Mouse (Mus musculus): Measurements from ENCODE around the gene Slc8a1.

The Slc8a1 gene

DNA sequence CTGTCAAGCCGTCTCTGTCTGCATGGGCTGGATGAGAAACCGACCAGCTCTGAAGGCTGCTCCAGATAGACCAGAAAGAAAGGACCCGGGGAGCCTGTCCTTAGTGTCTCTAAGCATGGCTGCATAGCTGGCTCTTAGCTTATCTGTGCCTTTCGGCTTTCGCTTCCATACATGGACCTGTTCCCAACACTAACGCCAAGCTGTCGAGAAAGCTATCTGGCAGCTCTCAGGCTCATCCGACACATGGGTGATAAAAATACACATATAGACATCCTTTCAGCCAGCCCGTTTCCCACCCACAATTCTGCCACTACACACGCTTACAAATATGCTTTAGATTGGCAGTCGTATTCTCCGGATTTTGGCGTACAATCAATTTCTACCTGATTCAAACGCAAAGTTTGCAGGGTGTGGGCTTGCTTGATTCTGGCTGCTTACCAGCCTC, at the start of gene Slc8a1:
Slc8a1 (minus strand) TSS at position 67 of the 445 bp plus-strand sequence.
- no peak for DNase-seq

DNA sequence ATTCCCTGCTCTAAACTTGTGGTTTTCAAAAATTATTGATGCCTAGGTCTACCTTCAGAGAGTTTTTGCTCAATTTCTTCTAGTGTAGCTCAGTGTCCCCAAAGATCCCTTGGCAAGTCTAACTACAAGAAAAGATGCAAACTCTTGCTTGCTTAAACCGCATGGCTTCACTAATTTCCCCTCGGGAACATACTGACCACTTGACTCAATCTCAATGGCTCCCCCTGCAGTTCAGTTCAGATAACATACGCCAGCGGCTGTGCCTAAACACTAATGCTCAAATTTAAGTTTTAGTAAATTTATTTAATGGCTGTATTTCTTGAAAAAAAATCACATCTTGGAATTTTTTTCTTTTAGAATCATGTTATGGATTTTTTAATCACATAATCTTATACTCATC, 49.2 kb upstream of the Slc8a1 start:
- DNase-seq: peak; percentile 15

DNA sequence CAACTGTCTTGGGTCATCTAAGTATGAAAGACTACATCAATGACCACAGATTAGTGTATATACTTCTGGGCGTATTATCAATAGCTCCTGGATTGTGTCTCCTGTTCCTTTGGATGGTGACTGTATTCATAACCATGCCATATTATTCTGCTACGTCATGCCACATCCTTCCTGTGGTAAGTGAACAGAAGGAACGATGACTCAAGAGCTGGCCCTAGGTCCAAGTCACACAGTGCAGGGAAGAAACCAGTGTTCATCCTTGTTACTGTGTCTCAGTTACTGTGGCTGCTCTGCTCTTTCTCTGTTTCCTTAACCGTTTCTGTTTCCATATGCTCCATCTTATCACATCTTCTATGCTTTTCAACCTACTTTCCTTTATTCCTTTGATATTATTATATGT, 44.1 kb upstream of the Slc8a1 start:
- no peak for DNase-seq

DNA sequence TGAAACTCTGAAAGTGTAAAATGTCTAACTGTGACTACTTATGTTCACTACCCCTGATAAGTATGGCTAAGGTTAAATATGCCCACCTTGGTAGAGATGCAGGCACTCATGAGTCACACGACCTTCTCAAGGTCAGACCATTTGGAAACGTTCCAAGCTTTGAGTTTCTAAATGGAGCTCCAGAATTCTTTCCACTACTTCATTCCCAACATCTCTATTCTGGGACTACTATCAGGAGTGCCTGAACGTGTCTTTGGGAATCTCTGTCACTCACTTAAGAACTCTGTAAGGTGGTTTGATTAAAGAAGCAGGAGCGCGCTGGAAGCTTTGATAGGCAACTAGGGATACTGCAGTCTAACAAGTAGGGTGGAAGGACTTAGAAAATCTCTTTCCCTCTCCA, 43.3 kb upstream of the Slc8a1 start:
- DNase-seq: no peak

DNA sequence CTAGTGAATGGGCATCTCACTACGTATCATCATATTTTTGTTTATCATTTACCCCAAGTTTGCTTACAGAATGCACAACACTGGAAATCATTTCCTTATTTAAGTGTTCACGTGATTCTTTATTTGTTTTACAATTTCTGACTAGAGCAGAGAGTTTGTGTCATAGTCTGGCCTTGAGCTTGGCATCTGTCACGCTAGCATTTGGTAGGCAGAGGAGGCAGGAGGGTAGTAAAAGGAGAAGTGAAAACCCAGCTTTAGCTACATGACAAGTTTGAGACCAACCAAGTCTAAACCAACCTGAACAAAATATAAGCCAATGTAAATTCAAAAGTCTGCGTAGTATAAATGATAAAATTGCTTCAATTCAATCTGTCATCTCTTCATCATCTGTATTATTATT, 41.7 kb upstream of the Slc8a1 start:
- DNase-seq: no peak

DNA sequence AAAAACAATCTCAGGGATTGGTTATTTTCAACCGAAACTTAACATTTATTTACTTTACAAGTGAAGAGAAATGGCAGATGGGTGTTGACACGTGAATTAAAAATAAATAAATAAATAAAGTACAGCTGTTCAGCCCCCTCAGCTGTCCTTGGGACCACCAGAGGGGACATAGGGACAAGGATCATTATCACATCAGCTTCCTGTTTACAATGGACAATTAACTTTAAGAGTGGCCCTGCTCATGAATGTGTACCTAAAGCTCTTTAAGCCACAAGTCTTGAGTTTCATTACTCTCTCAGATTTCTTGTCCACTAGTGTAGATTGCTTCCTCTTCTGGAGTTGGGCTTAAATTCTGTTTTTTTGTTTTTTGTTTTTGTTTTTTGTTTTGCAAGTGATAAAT, 12.5 kb upstream of the Slc8a1 start:
- no peak for DNase-seq

DNA sequence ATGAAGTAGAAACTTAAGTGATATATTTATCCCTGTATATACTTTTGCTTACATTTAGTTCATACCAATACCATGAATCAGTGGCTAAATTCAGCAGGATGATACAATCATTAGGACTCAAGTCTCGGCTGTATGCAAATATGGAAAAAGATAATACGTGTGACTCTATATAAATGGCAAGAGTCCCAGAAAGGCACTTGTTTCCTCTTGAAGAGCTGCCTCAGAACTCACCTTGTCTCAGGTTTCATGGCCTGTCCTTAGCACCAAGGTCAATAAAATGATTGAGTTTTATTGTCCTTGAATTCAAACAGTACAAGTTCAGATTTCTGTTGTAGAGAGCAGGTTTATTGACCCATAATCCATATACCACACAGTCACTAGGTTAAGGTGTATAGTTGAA, 4.9 kb upstream of the Slc8a1 start:
- no peak for DNase-seq

DNA sequence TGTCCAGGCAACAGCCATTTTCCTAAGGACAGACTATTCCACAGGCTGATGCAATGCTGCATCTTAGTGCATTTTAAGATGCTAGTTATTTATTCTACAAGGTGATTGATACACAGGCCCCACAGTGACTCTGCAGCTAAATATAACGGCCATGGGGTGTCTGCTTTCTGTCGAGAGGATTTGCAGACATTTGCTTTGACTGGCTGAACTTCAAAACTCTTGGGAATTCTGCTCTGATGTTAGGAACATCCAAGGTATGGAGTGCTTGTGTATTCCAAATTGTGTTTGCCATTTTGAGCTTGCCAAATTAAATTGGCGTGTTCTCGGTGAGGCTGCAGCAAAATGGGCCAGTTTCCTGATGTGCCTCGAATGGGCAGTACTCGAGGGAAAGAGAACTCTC, 2.4 kb upstream of the Slc8a1 start:
- DNase-seq: no peak

DNA sequence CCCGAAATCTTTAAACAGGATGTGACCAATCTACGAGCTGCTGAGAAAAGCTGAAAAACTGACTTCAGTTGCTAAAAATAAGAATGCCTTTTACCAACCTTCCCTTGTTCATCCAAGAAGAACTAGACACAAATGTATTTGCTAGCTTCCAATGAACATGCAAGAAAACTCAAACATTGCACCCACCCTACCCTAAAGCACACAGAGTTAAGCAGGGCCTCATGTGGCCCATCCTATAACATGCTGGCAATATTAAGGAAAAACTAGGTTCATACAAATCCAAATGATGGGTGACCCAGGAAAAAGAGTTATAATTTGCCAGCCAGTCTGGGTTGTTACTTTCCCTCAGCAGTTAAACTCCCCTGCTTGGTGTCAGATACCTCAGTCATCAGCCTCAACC, 398 bp downstream of the Slc8a1 start:
- no peak for DNase-seq

DNA sequence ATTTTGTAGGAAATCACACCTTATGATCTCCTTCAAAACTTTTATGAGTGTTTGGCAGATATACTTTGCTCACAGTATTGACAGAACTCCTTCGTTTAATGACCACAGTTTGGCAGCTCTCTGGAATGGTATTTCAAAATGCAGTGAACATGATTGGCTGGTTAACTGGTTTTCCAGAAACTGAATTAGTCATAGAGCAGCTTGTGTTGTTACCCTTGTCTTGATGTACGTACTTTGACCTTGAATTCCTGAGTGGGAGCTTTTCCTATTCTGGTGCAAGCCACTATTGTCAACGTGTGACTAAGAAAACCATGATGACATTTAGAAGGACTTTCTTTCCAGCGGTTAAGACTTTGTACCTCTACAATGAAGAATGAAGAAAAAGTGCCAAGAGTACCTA, 868 bp downstream of the Slc8a1 start:
- no peak for DNase-seq

DNA sequence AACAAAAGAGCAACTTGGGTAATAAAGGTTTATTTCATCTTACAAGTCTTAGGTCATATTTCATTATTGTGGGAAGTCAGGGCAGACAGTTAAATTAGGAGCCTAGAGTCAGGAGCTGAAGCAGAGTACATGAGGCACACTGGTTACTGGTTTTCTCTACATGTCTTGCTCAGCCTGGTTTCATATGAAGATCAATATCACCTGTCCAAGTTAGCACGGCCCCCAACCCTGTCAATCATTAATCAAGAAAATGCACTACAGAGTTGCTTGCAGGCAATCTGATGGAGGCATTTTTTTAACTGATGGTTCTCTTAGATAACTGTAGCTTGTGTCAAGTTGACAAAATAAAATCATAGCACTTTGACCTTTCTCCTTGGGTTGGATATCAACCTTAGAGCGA, 2.6 kb downstream of the Slc8a1 start:
- no peak for DNase-seq

DNA sequence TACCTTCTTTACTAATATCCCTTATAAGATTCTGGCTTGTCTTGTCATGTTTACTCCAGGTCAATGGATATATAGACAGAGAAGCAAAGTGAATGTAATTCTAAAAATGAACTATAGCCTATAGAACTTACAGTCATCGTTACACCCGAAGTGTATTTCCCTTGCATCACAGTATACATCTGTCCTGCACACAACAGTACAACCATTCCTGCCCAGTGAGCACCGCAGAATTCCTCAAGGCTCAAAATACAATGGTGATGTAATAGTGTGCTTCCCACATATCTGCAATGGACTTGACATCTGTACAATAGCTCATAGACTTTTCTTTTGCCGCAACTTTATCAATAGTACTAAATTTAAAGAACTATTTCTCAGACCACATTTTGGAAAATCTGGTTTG, 8.3 kb downstream of the Slc8a1 start:
- DNase-seq: no peak

DNA sequence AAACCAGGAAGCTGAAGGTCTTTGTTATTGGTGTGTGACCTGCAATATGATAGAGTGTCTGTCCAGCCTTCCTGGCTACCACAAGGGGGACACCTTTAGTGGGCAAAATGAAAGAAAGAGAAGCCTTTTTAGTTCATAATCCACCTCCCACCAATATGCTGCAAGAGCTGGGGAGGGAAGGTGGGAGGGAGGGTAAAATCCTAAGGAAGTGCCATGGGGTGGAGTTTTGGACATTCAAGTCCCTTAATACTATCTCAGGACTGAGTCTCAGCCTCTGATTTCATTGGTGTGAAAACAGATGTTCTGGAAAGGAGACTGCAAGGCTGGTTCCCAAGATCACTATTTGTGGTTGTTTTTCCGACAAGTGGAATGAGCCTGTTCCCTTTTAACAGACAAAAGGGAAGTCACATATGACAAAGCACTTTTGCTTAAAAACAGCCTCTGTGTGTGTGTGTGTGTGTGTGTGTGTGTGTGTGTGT, 25.9 kb downstream of the Slc8a1 start:
- no peak for DNase-seq

DNA sequence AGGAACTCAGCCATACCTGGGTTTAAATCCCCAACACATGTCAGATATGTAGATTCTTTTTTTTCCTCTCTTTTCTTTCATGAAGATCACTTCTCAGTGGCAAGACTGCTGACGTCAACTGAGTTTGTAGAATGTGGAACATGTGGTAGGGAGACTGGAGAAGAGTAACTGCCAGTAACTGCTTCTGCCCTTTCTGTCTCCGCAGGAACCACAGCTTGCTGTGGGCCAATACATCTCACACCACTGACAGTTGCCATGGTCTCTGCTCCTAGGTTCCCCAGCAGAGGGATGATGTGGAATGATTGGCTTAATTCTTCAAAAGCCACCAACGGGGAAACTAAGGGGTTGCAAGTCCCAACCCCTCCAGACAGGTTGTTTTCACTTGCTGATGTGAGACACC, 33.4 kb downstream of the Slc8a1 start:
- no peak for DNase-seq

DNA sequence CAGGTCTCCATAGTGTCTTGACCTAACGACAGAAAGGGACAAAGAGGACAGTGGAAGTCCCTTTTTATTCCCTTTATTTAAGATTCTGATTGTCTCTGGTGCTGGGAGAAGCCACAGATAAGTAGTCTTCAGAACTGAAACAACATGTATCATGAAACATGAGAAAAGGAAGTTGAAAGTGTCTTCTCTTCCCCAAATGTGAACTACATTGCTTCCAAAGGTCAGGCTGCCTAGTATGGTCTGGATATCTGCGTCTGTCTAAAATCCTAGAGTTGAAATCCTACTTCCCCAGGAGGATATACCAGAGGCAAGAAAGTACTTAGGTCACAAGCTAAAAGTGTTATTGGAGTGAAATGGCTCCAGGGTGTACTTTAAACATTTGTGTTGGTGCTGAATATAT, 34.9 kb downstream of the Slc8a1 start:
- no peak for DNase-seq

DNA sequence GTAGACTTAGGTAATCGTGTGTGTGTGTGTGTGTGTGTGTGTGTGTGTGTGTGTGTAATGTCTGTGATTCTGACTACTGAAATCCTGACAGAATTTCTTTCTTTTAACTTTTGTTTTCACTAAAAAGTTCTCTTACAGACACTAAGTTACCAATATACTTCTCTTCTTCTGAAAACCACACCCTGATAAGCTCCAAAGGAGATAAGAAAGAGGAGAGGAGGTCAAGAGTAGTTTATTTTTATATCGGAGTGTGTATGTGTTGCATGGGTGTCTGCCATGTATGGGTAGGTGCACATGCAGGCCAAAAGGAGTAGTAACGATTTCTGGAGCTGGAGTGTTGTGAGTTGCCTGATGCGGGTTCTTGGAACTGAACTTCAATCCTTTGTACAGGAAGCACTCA, 36.5 kb downstream of the Slc8a1 start:
- DNase-seq: no peak

DNA sequence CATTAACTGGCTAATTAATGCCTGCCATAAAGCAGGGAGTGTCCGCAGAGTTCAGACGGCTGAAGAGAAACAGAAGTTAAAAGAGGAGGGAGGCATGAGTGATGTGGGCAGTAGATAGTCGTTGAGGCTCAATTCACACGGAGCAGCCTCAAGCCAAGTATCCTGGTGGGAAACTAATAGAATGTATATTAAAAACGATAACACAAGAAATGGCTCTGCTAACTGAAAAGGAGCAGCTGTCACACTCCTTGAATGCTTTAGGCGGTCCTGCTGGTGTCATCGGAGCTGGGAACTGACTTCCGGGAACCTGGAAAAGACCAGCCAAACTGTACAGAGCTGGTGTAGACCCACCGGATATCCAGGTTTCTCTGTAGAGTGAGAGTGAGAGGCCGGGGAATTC, 39.4 kb downstream of the Slc8a1 start:
- DNase-seq: no peak

DNA sequence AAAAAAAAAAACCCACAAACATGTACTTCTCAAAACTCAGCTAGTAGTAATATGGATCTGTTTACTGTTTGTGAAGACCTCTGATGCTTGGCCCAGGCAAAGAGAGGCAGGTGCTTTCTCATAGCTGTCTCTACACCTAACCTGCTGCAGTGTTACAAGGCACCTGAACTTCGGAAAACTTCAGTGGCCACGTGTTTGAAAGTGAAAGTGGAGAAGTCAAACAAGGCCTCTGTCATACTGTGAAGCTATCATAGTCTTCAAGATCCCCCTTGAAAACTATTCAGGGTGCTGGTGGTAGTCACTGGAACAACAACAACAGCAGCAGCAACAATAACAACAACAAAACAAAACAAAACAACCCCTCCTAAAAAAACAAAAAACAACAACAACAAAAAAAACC, 40.5 kb downstream of the Slc8a1 start:
- DNase-seq: no peak

DNA sequence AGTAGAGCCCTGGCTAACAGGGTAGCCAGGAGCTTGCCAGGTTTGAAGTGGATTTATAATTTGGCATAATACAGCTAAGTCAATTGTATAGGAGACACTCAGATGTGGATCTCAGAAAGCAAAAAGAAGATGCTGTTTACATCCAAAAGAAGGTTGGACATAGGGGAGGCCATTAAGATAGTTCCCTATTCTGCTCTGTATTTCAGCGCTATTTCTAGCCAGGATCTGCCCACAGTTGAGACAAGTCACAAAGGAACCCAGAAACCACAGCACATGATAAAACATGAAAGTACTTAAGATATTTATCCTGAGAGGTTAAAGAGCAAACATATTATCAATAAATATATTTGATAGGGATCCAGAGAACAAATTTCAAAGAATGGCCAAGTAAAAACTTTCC, 43.2 kb downstream of the Slc8a1 start:
- DNase-seq: no peak

DNA sequence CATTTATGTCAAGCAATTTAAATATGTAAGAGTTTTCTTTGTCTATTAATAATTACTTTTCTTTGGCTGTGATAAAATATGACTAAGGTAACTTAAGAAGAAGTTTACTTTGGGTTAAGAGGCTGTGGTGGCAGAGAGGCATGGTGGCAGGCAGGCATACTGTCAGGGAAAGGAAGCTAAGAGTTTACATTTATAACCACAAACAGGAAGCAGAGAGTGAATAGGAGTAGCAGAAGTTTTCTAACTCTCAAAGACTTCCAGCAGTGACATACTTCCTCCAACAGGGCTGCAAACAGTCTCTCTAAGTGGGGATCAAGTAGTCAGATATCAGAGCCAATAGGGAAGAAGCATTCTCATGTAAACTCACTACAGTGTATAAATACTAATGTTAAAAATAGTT, 58.6 kb downstream of the Slc8a1 start:
- no peak for DNase-seq

DNA sequence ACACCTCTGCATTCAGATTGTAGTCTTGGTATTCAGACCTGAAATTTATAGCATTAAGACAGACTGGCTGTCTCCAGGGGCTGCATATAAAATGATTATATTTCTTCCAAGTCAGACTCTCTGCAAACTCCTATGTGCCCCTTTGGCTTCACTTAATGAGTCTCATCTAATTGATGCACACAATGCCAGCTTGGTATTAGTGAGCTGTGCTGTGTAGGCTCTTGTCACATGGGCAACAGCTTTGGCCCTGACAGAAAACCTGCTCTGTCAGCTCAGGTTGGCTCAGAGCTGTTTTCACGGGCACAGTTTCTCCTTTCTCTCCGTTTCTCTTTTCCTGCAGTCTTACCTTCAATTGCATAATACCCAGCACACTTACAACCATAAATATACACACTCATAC, 60.7 kb downstream of the Slc8a1 start:
- no peak for DNase-seq

DNA sequence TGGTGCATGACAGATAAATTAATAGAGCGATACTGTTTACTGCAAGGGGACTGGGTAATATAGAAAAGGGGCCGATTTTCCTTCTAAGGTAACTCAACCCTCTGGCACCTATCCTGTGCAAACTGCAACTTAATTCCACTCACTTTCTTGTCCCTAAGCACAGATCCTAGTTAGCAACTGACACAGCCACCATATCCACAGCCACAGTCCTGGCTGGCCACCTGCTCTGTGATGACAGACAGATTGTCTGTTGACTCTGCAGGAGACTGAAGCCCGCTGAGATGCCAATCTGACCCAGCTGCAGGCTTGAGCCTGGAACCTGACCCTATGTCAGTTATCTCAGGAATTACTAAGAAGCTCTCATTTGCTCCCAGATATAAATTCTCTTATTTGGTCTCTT, 62.0 kb downstream of the Slc8a1 start:
- DNase-seq: no peak

DNA sequence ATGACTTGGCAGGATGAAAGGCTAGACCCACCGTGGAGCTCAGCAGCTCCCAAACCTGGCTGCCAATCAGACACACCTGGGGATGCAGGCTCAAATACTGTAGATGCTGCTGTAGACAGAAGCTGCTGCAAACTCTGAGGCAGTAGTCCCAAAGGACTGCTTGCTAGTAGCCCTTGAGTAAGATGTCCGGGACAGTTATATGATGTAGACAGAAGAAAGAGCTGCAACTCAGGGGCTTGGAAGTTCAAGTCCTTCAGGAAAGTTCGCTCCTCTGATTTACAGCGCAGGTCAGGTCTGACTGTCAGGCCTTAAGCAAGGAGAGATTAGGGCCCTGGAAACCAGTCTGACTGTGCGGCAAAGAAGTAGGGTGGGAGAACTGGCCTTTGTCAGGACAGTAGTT, 66.9 kb downstream of the Slc8a1 start:
- no peak for DNase-seq

DNA sequence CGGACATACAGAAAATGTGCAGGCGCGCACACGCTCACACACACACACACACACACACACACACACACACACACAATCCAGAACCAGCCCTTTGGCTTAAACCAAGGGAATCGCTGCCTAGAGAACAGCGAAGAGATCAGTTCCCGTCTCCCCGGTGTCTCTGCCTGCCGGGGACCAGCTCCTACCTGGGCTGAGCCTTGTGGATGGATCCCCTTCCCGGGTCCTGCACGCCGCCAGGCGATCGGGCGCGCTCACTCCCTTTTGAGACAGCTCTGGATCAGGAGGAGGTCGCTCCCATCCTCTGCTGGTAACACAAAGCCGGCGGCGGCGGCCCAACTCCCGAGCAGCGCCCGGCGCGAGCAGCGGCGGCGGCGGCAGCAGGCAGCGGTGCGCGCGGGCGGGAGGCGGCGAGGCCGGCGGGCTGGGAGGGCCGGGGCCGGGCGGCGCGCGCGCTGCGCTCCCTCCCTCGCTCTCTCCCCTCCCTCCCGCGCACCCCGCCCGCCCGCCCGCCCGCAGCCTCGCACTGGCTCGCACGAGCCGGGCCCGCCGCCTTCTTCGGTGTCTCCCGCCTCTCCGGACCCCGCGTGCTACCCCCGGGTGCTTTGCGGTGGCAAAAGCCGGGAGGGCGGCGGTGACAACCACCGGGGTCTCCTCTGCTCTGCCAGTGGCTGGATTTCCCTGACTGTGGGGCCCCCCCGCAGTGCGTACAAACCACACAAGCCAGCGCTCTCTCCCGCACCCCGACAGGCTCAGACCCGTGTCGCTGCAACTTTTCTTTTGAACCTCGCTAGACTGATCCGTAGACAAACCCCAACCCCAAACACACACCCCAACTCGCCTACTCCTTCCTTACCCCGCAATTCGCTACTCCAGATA, 68.1 kb downstream of the Slc8a1 start:
- peak; percentile 21 for DNase-seq

Measured in thymus, postnatal 14 days (tissue).